Mouse (Mus musculus): ENCODE measurements around the gene Abhd4.

Abhd4 gene

GRCm38 (mm10) chr14:54270413-54270812 lies 16.4 kb downstream of the Abhd4 start:
- no peak for DNase-seq (ENCODE audit: extremely low spot score, low read depth, low spot score)

GRCm38 (mm10) chr14:54271976-54272606 lies 18.1 kb downstream of the Abhd4 start:
- DNase-seq (ENCODE audit: extremely low spot score, low read depth, low spot score) = no peak

GRCm38 (mm10) chr14:54272696-54273095 lies 18.7 kb downstream of the Abhd4 start:
- DNase-seq (ENCODE audit: extremely low spot score, low read depth, low spot score) = no peak

GRCm38 (mm10) chr14:54276446-54276845 lies 22.5 kb downstream of the Abhd4 start:
- DNase-seq (ENCODE audit: extremely low spot score, low read depth, low spot score) = no peak

- DNase-seq (ENCODE audit: extremely low spot score, low read depth, low spot score) = no peak
Measured at GRCm38 (mm10) chr14:54284839-54285238, 30.9 kb downstream of the Abhd4 start, which contains the start of gene Olfr49. Gene Olfr49, minus strand, starts transcription at chr14:54284939.

GRCm38 (mm10) chr14:54300136-54300535 lies 46.1 kb downstream of the Abhd4 start:
- DNase-seq (ENCODE audit: extremely low spot score, low read depth, low spot score) = no peak

- DNase-seq (ENCODE audit: extremely low spot score, low read depth, low spot score) = no peak
Measured at GRCm38 (mm10) chr14:54300676-54301075, 46.7 kb downstream of the Abhd4 start.

GRCm38 (mm10) chr14:54311763-54312162 lies 57.8 kb downstream of the Abhd4 start:
- DNase-seq (ENCODE audit: extremely low spot score, low read depth, low spot score) = no peak
